Mouse (Mus musculus): ENCODE measurements around the gene Rpl28. TPM values are rescaled to one million over a fixed set of nuclear protein-coding genes. Genes with fewer than 3 reads are reported as not detected.
"Not testable (repeated sequence)": the region's sequence is repeated elsewhere in the genome, so short reads cannot be mapped to it uniquely, and the experiment has no call there.

The Rpl28 gene
- polyA plus RNA-seq, 1 experiment from 2014 or later: 322 TPM

- no peak overlapping the region for H3K4me2 ChIP-seq (ENCODE audit: low read depth, low read length)
- H3K4me1 ChIP-seq (ENCODE audit: control insufficient read depth, insufficient read depth, low read length): peaks cover 16% of the 10 kb centered on the region; the same call in 1 of the 2 replicates
- H3K9ac ChIP-seq (ENCODE audit: low read length): no peak overlapping the region
- H3K27me3 ChIP-seq (ENCODE audit: control insufficient read depth, insufficient read depth, low read length): no peaks in the 10 kb centered on the region
- H3K36me3 ChIP-seq (ENCODE audit: control insufficient read depth, insufficient read depth, low read length): peaks cover 20% of the 10 kb centered on the region
- WGBS: 67% methylated on average over 7 of the region's 7 CpGs
- H3K27ac ChIP-seq (ENCODE audit: low read length): no peak overlapping the region
- no peak overlapping the region for H3K4me3 ChIP-seq (replicated peaks; ENCODE audit: low read length)
- H3K9me3 ChIP-seq (replicated peaks; ENCODE audit: control insufficient read depth, low read length): no peaks in the 10 kb centered on the region
- no peak for ATAC-seq (ENCODE audit: insufficient read depth, low FRiP score)
Measured at GRCm38 (mm10) chr7:4795767-4796433, 3.2 kb downstream of the Rpl28 start.

GRCm38 (mm10) chr7:4802247-4802646, 9.6 kb downstream of the Rpl28 start:
- no peak for ATAC-seq (ENCODE audit: insufficient read depth, low FRiP score)
- H3K4me1 ChIP-seq (ENCODE audit: control insufficient read depth, insufficient read depth, low read length): no peaks in the 10 kb centered on the region
- H3K27ac ChIP-seq (ENCODE audit: low read length): no peak overlapping the region
- H3K9ac ChIP-seq (ENCODE audit: low read length): no peak overlapping the region
- H3K9me3 ChIP-seq (replicated peaks; ENCODE audit: control insufficient read depth, low read length): no peaks in the 10 kb centered on the region
- no peaks in the 10 kb centered on the region for H3K27me3 ChIP-seq (ENCODE audit: control insufficient read depth, insufficient read depth, low read length)
- H3K4me3 ChIP-seq (replicated peaks; ENCODE audit: low read length): no peak overlapping the region
- peaks cover 15% of the 10 kb centered on the region for H3K36me3 ChIP-seq (ENCODE audit: control insufficient read depth, insufficient read depth, low read length)
- H3K4me2 ChIP-seq (ENCODE audit: low read depth, low read length): no peak overlapping the region

DNA sequence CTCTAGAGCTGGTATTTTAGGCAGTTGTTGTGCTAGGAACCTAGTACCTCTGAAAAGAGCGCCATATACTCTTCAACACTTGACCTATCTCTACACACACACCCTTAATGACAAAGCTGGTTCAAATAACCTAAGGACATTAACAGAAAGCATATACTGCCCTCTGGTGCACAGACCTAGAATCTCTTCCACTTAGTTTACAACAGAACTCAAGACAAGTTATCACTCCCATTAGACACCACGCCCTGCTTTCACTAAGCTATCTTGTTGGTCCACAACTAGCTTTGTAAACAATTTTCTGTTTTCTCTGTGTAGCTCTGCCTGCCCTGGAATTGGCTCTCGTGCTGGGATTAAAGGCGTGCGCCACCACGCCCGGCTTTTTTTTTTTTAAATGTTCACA, 14.0 kb downstream of the Rpl28 start:
- H3K4me3 ChIP-seq (replicated peaks; ENCODE audit: low read length): no peak overlapping the region
- peaks cover 20% of the 10 kb centered on the region; the same call in 1 of the 2 replicates for H3K36me3 ChIP-seq (ENCODE audit: control insufficient read depth, insufficient read depth, low read length)
- H3K4me1 ChIP-seq (ENCODE audit: control insufficient read depth, insufficient read depth, low read length): peaks cover 18% of the 10 kb centered on the region
- WGBS: 82% methylated on average over 7 of the region's 7 CpGs
- H3K9me3 ChIP-seq (replicated peaks; ENCODE audit: control insufficient read depth, low read length): no peaks in the 10 kb centered on the region
- ATAC-seq (ENCODE audit: insufficient read depth, low FRiP score): peak; percentile 11; the same call in 1 of the 2 replicates
- H3K4me2 ChIP-seq (ENCODE audit: low read depth, low read length): no peak overlapping the region
- no peak overlapping the region for H3K27ac ChIP-seq (ENCODE audit: low read length)
- no peak overlapping the region for H3K9ac ChIP-seq (ENCODE audit: low read length)
- no peaks in the 10 kb centered on the region for H3K27me3 ChIP-seq (ENCODE audit: control insufficient read depth, insufficient read depth, low read length)

DNA sequence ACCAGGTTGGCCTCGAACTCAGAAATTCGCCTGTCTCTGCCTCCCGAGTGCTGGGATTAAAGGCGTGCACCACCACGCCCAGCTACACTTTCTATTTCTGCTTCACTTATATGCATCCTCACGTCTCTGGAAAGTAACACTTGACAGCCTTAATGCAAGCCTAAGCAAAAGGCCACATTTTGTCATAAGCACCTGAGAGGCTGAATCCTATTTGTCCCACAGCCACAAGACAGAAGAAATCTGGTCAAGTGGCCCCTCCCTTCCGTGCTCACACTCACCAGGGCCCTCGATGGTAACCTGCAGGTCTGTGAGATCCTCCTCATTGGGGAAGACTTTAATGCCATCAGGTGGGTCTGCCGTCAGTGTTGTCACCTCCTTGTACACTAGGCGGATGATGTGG, 18.5 kb downstream of the Rpl28 start:
- Histone ChIP-seq H3K4me2 (ENCODE audit: low read depth, low read length) (peak overlapping the region; percentile 74), H3K4me1 (ENCODE audit: control insufficient read depth, insufficient read depth, low read length) (peaks cover 18% of the 10 kb centered on the region), H3K9ac (ENCODE audit: low read length) (peak overlapping the region; percentile 99), H3K36me3 (ENCODE audit: control insufficient read depth, insufficient read depth, low read length) (peaks cover 17% of the 10 kb centered on the region; the same call in 1 of the 2 replicates), H3K4me3 (replicated peaks; ENCODE audit: low read length) (peak overlapping the region; percentile 98)
- H3K9me3 ChIP-seq (replicated peaks; ENCODE audit: control insufficient read depth, low read length); H3K27ac ChIP-seq (ENCODE audit: low read length); ATAC-seq (ENCODE audit: insufficient read depth, low FRiP score); H3K27me3 ChIP-seq (ENCODE audit: control insufficient read depth, insufficient read depth, low read length): not testable (repeated sequence)
- 22% methylated on average over 10 of the region's 10 CpGs for WGBS

- peak overlapping the region; percentile 97 for H3K27ac ChIP-seq (ENCODE audit: low read length)
- no peak for ATAC-seq (ENCODE audit: insufficient read depth, low FRiP score)
- no peaks in the 10 kb centered on the region for H3K9me3 ChIP-seq (replicated peaks; ENCODE audit: control insufficient read depth, low read length)
- peaks cover 18% of the 10 kb centered on the region for H3K4me1 ChIP-seq (ENCODE audit: control insufficient read depth, insufficient read depth, low read length)
- peaks cover 10% of the 10 kb centered on the region; the same call in 1 of the 2 replicates for H3K36me3 ChIP-seq (ENCODE audit: control insufficient read depth, insufficient read depth, low read length)
- H3K4me2 ChIP-seq (ENCODE audit: low read depth, low read length): peak overlapping the region; percentile 74
- H3K27me3 ChIP-seq (ENCODE audit: control insufficient read depth, insufficient read depth, low read length): no peaks in the 10 kb centered on the region
- WGBS: under 1% methylated on average over 31 of the region's 36 CpGs
- H3K9ac ChIP-seq (ENCODE audit: low read length): peak overlapping the region; percentile 99
- H3K4me3 ChIP-seq (replicated peaks; ENCODE audit: low read length): peak overlapping the region; percentile 98
Measured at GRCm38 (mm10) chr7:4811842-4812302, 19.2 kb downstream of the Rpl28 start.

DNA sequence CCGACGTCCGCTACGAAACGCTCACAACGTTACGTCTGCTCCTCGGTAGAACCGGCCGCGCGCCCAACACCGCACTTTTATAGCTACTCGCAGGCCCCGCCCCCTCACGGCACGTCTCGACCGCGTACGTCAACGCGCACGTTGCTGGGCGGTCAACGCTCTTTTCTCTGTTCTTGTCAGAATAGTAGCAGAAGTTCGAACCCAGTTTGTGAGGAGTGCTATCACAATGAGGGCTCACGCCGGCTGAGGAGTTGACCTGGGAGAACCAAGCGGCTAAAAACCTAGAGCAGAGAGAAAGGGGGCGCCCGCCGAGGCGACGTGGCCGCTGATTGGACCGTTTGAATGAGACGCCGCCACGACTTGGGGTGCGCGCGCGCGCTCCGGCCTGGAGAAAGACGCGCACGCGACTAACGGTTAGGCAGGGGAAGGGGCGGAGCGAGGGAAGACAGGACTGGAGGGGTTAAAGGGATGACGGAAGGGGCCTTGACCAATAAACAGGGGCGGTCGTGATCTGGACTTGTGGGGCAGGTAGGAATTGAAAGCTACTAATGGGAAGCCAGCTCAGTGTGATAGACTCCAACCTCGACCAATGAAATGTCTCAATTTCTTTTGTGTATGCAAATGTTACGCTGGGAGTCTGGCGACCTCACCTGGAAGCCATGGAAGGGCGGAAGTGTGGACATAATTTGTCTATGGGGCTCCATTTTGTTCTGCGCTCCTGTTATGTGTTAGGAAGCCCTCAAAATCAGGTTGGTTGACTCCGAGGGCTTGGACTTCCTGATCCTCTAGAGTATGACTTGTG, 19.8 kb downstream of the Rpl28 start, which contains the start of gene Ube2s:
Gene Ube2s, minus strand, starts transcription at position 288 of the 802 bp plus-strand sequence.
- Histone ChIP-seq H3K27ac (ENCODE audit: low read length) (peak within 1 kb of the TSS; percentile 97), H3K4me2 (ENCODE audit: low read depth, low read length) (peak within 1 kb of the TSS; percentile 74), H3K9ac (ENCODE audit: low read length) (peak within 1 kb of the TSS; percentile 99), H3K4me3 (replicated peaks; ENCODE audit: low read length) (peak within 1 kb of the TSS; percentile 98), H3K27me3 (ENCODE audit: control insufficient read depth, insufficient read depth, low read length) (no peaks in the 10 kb centered on the region), H3K4me1 (ENCODE audit: control insufficient read depth, insufficient read depth, low read length) (peaks cover 16% of the 10 kb centered on the region), H3K9me3 (replicated peaks; ENCODE audit: control insufficient read depth, low read length) (no peaks in the 10 kb centered on the region), H3K36me3 (ENCODE audit: control insufficient read depth, insufficient read depth, low read length) (peaks cover 6% of the 10 kb centered on the region; the same call in 1 of the 2 replicates)
- WGBS: under 1% methylated on average over 60 of the region's 62 CpGs
- peak; percentile 99 for ATAC-seq (ENCODE audit: insufficient read depth, low FRiP score)

DNA sequence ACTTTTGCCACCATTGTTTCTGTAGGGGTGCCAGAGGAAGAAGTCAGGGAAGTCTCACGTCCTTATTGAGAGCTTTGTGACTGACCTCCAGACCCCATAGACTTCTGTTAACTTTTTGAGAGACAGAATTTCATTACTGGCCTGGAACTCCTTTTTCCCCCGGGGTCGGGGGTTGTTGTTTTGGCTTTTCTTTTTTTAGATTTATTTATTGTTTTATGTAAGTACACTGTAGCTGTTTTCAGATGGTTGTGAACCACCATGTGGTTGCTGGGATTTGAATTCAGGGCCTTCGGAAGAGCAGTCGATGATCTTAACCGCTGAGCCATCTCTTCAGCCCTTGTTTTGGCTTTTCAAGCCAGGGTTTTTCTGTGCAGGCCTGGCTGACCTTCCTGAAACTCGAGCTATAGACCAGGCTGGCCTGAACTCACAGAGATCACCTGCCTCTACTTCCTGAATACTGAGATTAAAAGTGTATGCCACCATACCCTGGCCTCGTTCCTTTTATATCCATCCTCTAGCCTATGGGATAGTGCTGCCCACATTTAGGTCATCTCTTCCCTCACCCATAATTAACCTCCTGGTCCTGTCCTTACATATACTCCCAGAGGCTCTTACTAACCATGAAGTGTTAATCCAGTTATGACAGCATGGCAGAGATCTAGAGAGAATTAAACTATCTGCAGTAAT, 20.6 kb downstream of the Rpl28 start:
- no peaks in the 10 kb centered on the region for H3K9me3 ChIP-seq (replicated peaks; ENCODE audit: control insufficient read depth, low read length)
- 0 out of 2 replicates have a peak, but pooled peaks cover 3% of the 10 kb centered on the region for H3K36me3 ChIP-seq (ENCODE audit: control insufficient read depth, insufficient read depth, low read length)
- peak overlapping the region; percentile 75 for H3K9ac ChIP-seq (ENCODE audit: low read length)
- H3K4me3 ChIP-seq (replicated peaks; ENCODE audit: low read length): peak overlapping the region; percentile 98
- no peaks in the 10 kb centered on the region for H3K27me3 ChIP-seq (ENCODE audit: control insufficient read depth, insufficient read depth, low read length)
- WGBS: 21% methylated on average over 8 of the region's 8 CpGs
- H3K27ac ChIP-seq (ENCODE audit: low read length): peak overlapping the region; percentile 88
- ATAC-seq (ENCODE audit: insufficient read depth, low FRiP score): no peak
- H3K4me1 ChIP-seq (ENCODE audit: control insufficient read depth, insufficient read depth, low read length): peaks cover 18% of the 10 kb centered on the region
- peak overlapping the region; percentile 66 for H3K4me2 ChIP-seq (ENCODE audit: low read depth, low read length)

DNA sequence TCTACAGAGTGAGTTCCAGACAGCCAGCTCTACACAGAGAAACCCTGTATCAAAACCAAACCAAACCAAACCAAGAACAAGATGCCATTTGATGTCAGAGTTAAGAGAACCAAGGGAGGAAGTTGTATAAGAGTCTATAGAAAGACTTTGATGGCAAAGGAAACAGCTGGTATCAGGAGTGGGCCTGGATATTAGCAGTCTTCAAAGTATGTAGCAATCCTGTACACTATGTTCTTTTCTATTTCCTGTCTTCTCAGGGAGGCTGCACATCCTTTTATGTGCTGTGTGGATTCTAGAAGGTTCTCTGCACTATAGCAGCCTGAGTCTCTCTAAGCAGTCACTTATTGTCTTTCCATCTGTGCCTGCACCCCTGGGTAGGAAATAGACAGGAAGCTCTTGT, 23.9 kb downstream of the Rpl28 start:
- H3K4me1 ChIP-seq (ENCODE audit: control insufficient read depth, insufficient read depth, low read length): 0 out of 2 replicates have a peak, but pooled peaks cover 3% of the 10 kb centered on the region
- no peak overlapping the region for H3K27ac ChIP-seq (ENCODE audit: low read length)
- no peak overlapping the region for H3K9ac ChIP-seq (ENCODE audit: low read length)
- no peak overlapping the region for H3K4me3 ChIP-seq (replicated peaks; ENCODE audit: low read length)
- no peak overlapping the region for H3K4me2 ChIP-seq (ENCODE audit: low read depth, low read length)
- no peak for ATAC-seq (ENCODE audit: insufficient read depth, low FRiP score)
- no peaks in the 10 kb centered on the region for H3K27me3 ChIP-seq (ENCODE audit: control insufficient read depth, insufficient read depth, low read length)
- no peaks in the 10 kb centered on the region for H3K36me3 ChIP-seq (ENCODE audit: control insufficient read depth, insufficient read depth, low read length)
- H3K9me3 ChIP-seq (replicated peaks; ENCODE audit: control insufficient read depth, low read length): no peaks in the 10 kb centered on the region
